Mouse (Mus musculus): ENCODE results near the gene Creb3l1. TPM values are rescaled to one million over a fixed set of nuclear protein-coding genes. Genes with fewer than 3 reads are reported as not detected.

Gene Creb3l1
- total and polyA plus RNA-seq, 2 experiments from 2014 or later: 3.5 TPM

- DNase-seq (ENCODE audit: low spot score) (peak; percentile 73), ATAC-seq (peak; percentile 56)
- Histone ChIP-seq H3K9me3 (ENCODE audit: low read length) (no peaks in the 10 kb centered on the region), H3K4me3 (ENCODE audit: low read length) (no peak overlapping the region), H3K4me1 (ENCODE audit: insufficient read depth, low read length) (peaks cover 4% of the 10 kb centered on the region; the same call in 1 of the 2 replicates), H3K4me2 (ENCODE audit: low read depth, low read length) (no peak overlapping the region), H3K27ac (no peak overlapping the region), H3K27me3 (ENCODE audit: insufficient read depth, low read length) (no peaks in the 10 kb centered on the region), H3K36me3 (ENCODE audit: insufficient read depth, low read length) (no peaks in the 10 kb centered on the region), H3K9ac (replicated peaks; ENCODE audit: low read length) (no peak overlapping the region)
- peak; percentile 65 for TF ChIP-seq CTCF (IDR thresholded peaks at IDR 0.05; ENCODE audit: low read depth)
- WGBS: 4% methylated on average over 5 of the region's 5 CpGs
Observed at GRCm38 (mm10) chr2:91986071-91986470, 38.2 kb downstream of the Creb3l1 start.

- Histone ChIP-seq H3K4me3 (ENCODE audit: low read length) (no peak overlapping the region), H3K27me3 (ENCODE audit: insufficient read depth, low read length) (no peaks in the 10 kb centered on the region), H3K4me1 (ENCODE audit: insufficient read depth, low read length) (peaks cover 4% of the 10 kb centered on the region; the same call in 1 of the 2 replicates), H3K9me3 (ENCODE audit: low read length) (no peaks in the 10 kb centered on the region), H3K4me2 (ENCODE audit: low read depth, low read length) (peak overlapping the region; percentile 42; the same call in 1 of the 2 replicates), H3K27ac (no peak overlapping the region), H3K9ac (replicated peaks; ENCODE audit: low read length) (no peak overlapping the region), H3K36me3 (ENCODE audit: insufficient read depth, low read length) (no peaks in the 10 kb centered on the region)
- DNase-seq (ENCODE audit: low spot score) (no peak), ATAC-seq (no peak)
- no peak for TF ChIP-seq CTCF (IDR thresholded peaks at IDR 0.05; ENCODE audit: low read depth)
- whole genome bisulfite sequencing: 47% methylated on average over 9 of the region's 9 CpGs
Observed at GRCm38 (mm10) chr2:91984906-91985525, 39.3 kb downstream of the Creb3l1 start.

GRCm38 (mm10) chr2:91984439-91984838 is 39.9 kb downstream of the Creb3l1 start:
- TF ChIP-seq CTCF (IDR thresholded peaks at IDR 0.05; ENCODE audit: low read depth): no peak
- DNase-seq (ENCODE audit: low spot score) (peak; percentile 49), ATAC-seq (peak; percentile 70)
- Histone ChIP-seq H3K27ac (0 out of 2 replicates have a peak overlapping the region, but pooled peaks have one; percentile 26), H3K9me3 (ENCODE audit: low read length) (no peaks in the 10 kb centered on the region), H3K4me1 (ENCODE audit: insufficient read depth, low read length) (peaks cover 4% of the 10 kb centered on the region; the same call in 1 of the 2 replicates), H3K4me2 (ENCODE audit: low read depth, low read length) (peak overlapping the region; percentile 42), H3K36me3 (ENCODE audit: insufficient read depth, low read length) (no peaks in the 10 kb centered on the region), H3K9ac (replicated peaks; ENCODE audit: low read length) (0 out of 2 replicates have a peak overlapping the region, but pooled peaks have one; percentile 13), H3K4me3 (ENCODE audit: low read length) (no peak overlapping the region), H3K27me3 (ENCODE audit: insufficient read depth, low read length) (no peaks in the 10 kb centered on the region)
- 1% methylated on average over 7 of the region's 13 CpGs for WGBS

GRCm38 (mm10) chr2:91980830-91981229 is 43.5 kb downstream of the Creb3l1 start:
- no peaks in the 10 kb centered on the region for H3K27me3 ChIP-seq (ENCODE audit: insufficient read depth, low read length)
- H3K4me3 ChIP-seq (ENCODE audit: low read length): no peak overlapping the region
- H3K9ac ChIP-seq (replicated peaks; ENCODE audit: low read length): no peak overlapping the region
- no peak for DNase-seq (ENCODE audit: low spot score)
- 51% methylated on average over 5 of the region's 5 CpGs for WGBS
- ATAC-seq: no peak
- TF ChIP-seq CTCF (IDR thresholded peaks at IDR 0.05; ENCODE audit: low read depth): no peak
- H3K4me2 ChIP-seq (ENCODE audit: low read depth, low read length): no peak overlapping the region
- peaks cover 11% of the 10 kb centered on the region; the same call in 1 of the 2 replicates for H3K4me1 ChIP-seq (ENCODE audit: insufficient read depth, low read length)
- H3K27ac ChIP-seq: no peak overlapping the region
- no peaks in the 10 kb centered on the region for H3K36me3 ChIP-seq (ENCODE audit: insufficient read depth, low read length)
- no peaks in the 10 kb centered on the region for H3K9me3 ChIP-seq (ENCODE audit: low read length)

GRCm38 (mm10) chr2:91980245-91980644 is 44.1 kb downstream of the Creb3l1 start:
- WGBS: 15% methylated on average over 4 of the region's 4 CpGs
- TF ChIP-seq CTCF (IDR thresholded peaks at IDR 0.05; ENCODE audit: low read depth): no peak
- Histone ChIP-seq H3K9ac (replicated peaks; ENCODE audit: low read length) (no peak overlapping the region), H3K4me3 (ENCODE audit: low read length) (no peak overlapping the region), H3K9me3 (ENCODE audit: low read length) (no peaks in the 10 kb centered on the region), H3K4me1 (ENCODE audit: insufficient read depth, low read length) (peaks cover 11% of the 10 kb centered on the region; the same call in 1 of the 2 replicates), H3K27ac (no peak overlapping the region), H3K4me2 (ENCODE audit: low read depth, low read length) (no peak overlapping the region), H3K36me3 (ENCODE audit: insufficient read depth, low read length) (no peaks in the 10 kb centered on the region), H3K27me3 (ENCODE audit: insufficient read depth, low read length) (no peaks in the 10 kb centered on the region)
- DNase-seq (ENCODE audit: low spot score) (no peak), ATAC-seq (no peak)

- H3K4me2 ChIP-seq (ENCODE audit: low read depth, low read length): no peak overlapping the region
- no peak overlapping the region for H3K27ac ChIP-seq
- peaks cover 7% of the 10 kb centered on the region; the same call in 1 of the 2 replicates for H3K4me1 ChIP-seq (ENCODE audit: insufficient read depth, low read length)
- no peaks in the 10 kb centered on the region for H3K27me3 ChIP-seq (ENCODE audit: insufficient read depth, low read length)
- H3K36me3 ChIP-seq (ENCODE audit: insufficient read depth, low read length): no peaks in the 10 kb centered on the region
- ATAC-seq (no peak), DNase-seq (ENCODE audit: low spot score) (no peak)
- WGBS: 13% methylated on average over 2 of the region's 2 CpGs
- no peak overlapping the region for H3K9ac ChIP-seq (replicated peaks; ENCODE audit: low read length)
- H3K9me3 ChIP-seq (ENCODE audit: low read length): no peaks in the 10 kb centered on the region
- TF ChIP-seq CTCF (IDR thresholded peaks at IDR 0.05; ENCODE audit: low read depth): no peak
- H3K4me3 ChIP-seq (ENCODE audit: low read length): no peak overlapping the region
Observed at GRCm38 (mm10) chr2:91978547-91978946, 45.8 kb downstream of the Creb3l1 start.

- Histone ChIP-seq H3K9ac (replicated peaks; ENCODE audit: low read length) (no peak overlapping the region), H3K9me3 (ENCODE audit: low read length) (no peaks in the 10 kb centered on the region), H3K4me2 (ENCODE audit: low read depth, low read length) (no peak overlapping the region), H3K27me3 (ENCODE audit: insufficient read depth, low read length) (no peaks in the 10 kb centered on the region), H3K36me3 (ENCODE audit: insufficient read depth, low read length) (no peaks in the 10 kb centered on the region), H3K4me1 (ENCODE audit: insufficient read depth, low read length) (peaks cover 7% of the 10 kb centered on the region; the same call in 1 of the 2 replicates), H3K4me3 (ENCODE audit: low read length) (no peak overlapping the region), H3K27ac (no peak overlapping the region)
- DNase-seq (ENCODE audit: low spot score) (no peak), ATAC-seq (no peak)
- 80% methylated on average over 4 of the region's 4 CpGs for WGBS
- no peak for TF ChIP-seq CTCF (IDR thresholded peaks at IDR 0.05; ENCODE audit: low read depth)
Observed at GRCm38 (mm10) chr2:91977960-91978359, 46.3 kb downstream of the Creb3l1 start.
